Mouse (Mus musculus) liver (tissue): ENCODE measurements around the gene Ercc1.

Experiments
- DNase-seq: peaks from one replicate; pipeline ENCODE4 v3.0.0-alpha.2; 2020; ENCODE audit warnings: mixed read lengths

Gene Ercc1

DNA sequence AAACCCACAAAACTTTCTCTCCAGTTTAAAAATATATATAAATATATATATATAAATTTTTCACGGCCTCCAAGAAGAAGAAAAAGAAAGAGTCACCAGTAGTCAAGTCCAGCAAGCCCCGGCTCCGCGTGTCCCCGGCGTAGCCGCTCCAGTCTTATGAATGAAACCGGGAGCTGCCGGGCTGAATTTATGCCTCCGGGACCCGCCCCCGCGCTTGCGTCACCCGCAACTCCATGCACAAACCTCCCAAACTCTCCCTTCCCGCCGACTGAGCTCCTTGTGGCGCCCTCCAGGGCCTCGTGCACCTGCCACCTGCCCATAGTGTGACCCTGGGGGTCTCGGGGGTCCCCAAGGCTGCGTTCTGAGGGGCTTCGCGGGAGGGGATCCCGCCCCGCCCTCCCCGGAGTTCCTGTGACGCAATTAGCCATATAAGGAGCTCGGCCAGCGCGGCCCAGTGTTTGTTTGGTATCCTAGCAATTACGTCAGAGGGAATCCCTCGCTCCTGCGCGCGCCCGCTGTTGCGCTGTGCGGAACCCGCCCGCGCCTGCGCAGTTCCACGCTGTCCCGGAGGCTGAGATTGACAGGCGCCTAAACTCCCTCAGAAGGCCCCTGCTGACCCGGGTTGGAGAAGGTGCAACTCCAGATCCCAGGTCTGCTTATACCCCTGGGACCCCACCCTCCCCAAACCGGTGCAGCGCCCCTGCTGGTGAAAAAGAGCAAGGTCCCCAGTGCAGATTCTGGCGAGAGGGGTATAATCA is 34.5 kb upstream of the Ercc1 start, which contains the start of gene Fosb:
Fosb (minus strand) TSS at position 168 of the 758 bp plus-strand sequence.
- DNase-seq = peak; percentile 91

- DNase-seq = no peak
These were observed 32.6 kb upstream of the Ercc1 start for GRCm38 (mm10) chr7:19311991-19312390.

DNA sequence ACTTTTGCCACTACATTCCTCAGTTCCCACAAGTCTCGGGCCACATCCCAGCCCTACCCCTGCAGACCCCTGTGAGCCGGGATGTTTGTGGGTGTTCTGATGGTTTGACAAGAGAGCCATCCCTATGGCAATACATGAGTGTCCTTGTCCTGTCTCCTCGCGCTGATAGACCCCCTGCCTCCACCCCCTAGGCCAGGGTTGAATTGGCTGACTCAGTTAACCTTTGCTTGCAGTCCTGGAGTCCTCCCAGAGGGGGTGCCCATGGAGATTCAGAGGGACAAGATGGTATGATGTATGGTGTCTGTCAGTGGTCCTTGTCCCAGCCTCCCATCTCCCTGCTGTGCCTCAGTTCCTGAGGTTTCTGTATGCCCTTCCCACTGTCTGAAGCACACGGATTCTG is 30.5 kb upstream of the Ercc1 start:
- no peak for DNase-seq

GRCm38 (mm10) chr7:19316451-19317161 is 28.0 kb upstream of the Ercc1 start:
- peak; percentile 46 for DNase-seq

DNA sequence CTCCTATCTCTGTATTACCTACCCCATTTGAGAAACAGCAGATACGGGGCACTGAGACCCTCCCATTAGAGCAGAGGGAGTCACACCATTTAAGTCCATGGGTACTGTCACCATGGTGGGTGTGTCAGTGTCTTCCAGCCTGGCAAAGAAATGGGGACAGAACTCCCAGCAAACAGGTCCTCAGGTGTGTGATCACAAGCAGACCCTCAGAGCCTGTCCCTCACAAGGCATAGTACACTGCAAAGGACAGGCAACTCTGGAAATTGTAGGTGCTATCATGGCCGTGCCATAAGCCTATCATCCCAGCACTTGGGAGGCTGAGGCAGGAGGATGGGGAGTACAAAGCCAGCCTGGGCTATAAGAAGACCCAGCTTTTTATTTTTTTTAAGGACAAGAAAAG is 26.4 kb upstream of the Ercc1 start:
- no peak for DNase-seq

DNA sequence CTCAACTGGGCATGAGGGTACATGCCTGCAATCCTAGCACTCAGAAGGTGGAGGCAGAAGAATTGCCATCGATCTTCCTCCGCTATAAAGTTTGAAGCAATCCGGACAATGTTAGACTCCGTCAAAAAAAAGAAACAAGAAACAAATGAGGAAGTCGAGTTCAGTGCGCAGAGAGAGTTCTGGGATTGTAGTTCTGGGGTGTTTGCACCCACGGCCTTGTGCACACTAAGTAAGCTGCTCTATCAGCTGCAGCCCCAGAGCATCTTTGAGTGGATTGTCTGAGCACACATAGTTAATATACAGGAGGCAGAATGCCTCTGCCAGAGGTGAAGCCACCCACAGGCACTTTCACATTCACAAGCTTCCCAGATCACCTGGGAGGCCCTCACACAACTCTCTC is 25.9 kb upstream of the Ercc1 start:
- DNase-seq = no peak

GRCm38 (mm10) chr7:19319458-19319857 is 25.1 kb upstream of the Ercc1 start:
- DNase-seq = no peak

GRCm38 (mm10) chr7:19319906-19320305 is 24.7 kb upstream of the Ercc1 start:
- DNase-seq = peak; percentile 89

GRCm38 (mm10) chr7:19320637-19321036 is 23.9 kb upstream of the Ercc1 start:
- DNase-seq = no peak

DNA sequence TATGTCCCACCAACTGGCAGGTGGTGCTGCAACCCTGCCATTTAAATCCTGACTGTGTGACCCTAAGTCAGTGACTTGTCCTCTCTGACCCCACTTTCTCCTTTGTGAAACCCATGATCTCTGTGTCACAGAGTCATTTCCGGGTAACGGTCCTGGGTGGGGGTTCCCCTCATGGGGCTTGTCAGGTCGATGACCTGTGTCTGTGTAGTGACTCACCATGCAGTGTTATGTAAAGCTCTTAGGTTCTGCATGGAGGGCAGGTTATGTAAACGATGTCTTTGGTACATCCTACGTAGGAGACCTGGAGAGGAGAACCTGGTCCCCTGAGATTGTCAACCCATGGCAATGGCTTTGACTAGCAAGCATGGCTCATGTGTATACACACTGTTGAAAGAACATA is 23.1 kb upstream of the Ercc1 start:
- no peak for DNase-seq

DNA sequence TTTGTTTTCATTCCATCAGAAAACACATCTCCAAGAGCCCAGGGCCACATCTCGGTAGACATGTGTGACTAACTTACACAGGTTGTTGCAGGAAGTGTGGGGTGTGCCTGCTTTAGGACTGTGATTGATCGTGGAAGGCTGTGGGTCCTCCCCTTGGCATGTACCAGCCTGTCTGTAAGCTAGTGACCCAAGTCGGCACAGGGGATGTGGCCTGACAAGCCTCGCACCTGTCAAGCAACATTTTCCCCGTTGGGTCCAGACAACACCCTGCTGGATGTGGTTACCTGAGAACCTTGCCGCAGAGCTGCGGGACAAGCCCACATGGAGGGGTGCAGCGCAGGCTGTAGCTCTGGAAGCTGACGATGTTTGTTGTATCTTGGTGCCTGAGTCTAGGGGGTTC is 22.1 kb upstream of the Ercc1 start:
- no peak for DNase-seq

DNA sequence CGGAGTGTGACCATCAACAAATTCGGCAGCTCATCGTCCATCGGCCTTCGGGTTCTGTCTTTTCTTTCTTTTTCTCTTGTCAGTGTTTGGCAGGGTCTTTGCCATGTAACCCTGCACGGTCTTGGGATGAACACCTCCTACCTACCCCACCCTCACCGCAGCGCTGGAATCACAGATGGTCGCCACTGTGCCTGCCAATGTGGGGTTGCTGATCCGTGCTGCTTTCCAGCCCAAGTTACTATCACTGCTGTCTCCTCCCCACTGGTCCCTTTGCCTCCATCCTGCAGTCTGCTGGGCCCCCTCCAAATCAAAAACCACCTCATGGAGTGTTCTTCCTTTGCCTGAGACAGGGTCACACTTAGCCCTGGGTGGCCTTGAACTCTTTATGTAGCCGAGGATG is 20.4 kb upstream of the Ercc1 start:
- no peak for DNase-seq

GRCm38 (mm10) chr7:19325262-19326199 is 19.0 kb upstream of the Ercc1 start:
- no peak for DNase-seq

GRCm38 (mm10) chr7:19326359-19326758 is 18.2 kb upstream of the Ercc1 start:
- peak; percentile 86 for DNase-seq

GRCm38 (mm10) chr7:19327128-19327527 is 17.4 kb upstream of the Ercc1 start:
- peak; percentile 86 for DNase-seq

GRCm38 (mm10) chr7:19327782-19328181 is 16.8 kb upstream of the Ercc1 start:
- no peak for DNase-seq

DNA sequence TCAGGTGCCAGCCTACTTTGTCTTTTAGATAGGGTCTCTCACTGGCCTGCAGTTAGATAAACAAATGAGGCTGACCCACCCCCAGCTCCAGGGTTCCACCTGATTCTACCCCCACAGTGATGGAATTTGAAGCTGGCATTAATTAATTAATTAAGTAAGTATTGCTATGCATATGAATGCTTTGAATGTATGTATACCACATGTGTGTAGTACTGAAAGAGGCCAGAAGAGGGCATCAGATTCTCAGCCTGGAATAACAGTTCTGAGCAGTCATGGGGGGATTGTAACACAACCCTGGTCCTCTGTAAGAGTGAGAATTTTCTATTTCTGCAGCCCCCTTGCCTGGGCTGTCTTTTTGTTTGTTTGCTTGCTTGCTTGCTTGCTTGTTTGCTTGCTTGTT is 16.2 kb upstream of the Ercc1 start:
- DNase-seq = no peak

- DNase-seq = no peak
These were observed 12.7 kb upstream of the Ercc1 start for GRCm38 (mm10) chr7:19331910-19332309.

DNA sequence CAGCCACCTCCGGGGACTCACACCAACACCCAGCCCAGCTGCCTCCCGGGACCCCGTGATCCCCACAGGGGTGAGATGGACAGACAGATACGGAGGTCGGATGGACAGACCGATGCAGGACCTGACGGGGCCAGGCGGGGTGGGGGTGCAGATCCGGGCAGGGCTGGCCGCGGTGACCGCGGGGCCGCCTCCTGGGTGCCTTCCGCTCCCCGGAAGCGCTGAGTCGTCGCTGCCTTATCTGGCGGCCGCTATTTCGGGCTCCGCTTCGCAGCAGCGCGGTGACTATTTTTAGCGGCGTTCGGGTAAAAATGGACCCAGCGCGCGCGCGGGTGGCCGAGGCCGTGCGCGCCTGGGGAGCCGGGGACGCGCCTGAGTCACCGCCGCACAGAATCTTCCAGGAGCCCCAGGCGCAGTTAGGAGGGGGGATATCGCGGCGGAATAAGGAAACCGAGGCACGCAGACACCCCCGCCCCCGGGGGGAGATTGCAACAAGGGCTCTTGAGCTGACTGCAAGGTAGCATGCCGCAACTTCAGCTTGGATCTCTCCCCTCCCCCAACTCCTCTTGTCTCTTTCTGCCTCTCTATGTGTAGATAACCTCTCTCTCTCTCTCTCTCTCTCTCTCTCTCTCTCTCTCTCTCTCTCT is 11.7 kb upstream of the Ercc1 start:
- peak; percentile 72 for DNase-seq

GRCm38 (mm10) chr7:19335583-19335982 is 9.0 kb upstream of the Ercc1 start:
- DNase-seq = peak; percentile 50

DNA sequence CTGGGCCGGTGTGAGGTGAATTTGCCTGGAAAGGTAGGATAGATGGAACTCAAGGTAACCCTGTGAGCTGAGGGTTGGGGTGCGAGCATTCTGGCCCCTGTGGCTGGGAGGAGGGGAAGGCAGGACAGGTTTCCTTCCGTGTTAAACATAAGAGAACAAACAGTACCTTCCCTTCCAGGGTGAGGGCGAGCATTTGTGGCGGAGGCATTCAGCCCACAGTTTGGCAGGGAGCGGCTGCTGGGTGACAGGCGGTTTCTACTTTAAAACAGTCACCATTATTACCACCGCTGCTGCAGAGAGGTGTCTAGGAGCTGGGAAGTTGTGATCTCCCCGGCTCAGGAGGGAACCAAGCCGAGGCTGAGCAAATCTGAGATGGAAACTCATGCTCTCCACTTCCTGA is 7.5 kb upstream of the Ercc1 start:
- DNase-seq = no peak

- no peak for DNase-seq
These were observed 6.5 kb upstream of the Ercc1 start for GRCm38 (mm10) chr7:19338060-19338459.

- no peak for DNase-seq
These were observed 6.0 kb upstream of the Ercc1 start for GRCm38 (mm10) chr7:19338596-19338995.
